Mouse (Mus musculus) liver, adult 2 months (tissue): ENCODE data around the gene Gm10490.

Source experiments
- CTCF ChIP-seq: fragments of 200-500 bp; IDR thresholded peaks from 2 replicates; pipeline ENCODE4 v1.5.1; 2011; ENCODE audit warnings: low read depth, low read length, control low read depth
- POLR2A ChIP-seq: fragments of 200-500 bp; IDR thresholded peaks from 2 replicates; pipeline ENCODE4 v1.6.1; 2011; ENCODE audit warnings: low read length, control low read depth; ENCODE audit not compliant: insufficient read depth; ENCODE audit errors: extremely low read depth

GRCm38 (mm10) chrX:7878495-7878894 is 30.8 kb upstream of the Gm10490 start:
- no peak for TF ChIP-seq CTCF
- no peak for TF ChIP-seq POLR2A
